Mouse (Mus musculus): ENCODE data around the gene 1700034J05Rik.

DNA sequence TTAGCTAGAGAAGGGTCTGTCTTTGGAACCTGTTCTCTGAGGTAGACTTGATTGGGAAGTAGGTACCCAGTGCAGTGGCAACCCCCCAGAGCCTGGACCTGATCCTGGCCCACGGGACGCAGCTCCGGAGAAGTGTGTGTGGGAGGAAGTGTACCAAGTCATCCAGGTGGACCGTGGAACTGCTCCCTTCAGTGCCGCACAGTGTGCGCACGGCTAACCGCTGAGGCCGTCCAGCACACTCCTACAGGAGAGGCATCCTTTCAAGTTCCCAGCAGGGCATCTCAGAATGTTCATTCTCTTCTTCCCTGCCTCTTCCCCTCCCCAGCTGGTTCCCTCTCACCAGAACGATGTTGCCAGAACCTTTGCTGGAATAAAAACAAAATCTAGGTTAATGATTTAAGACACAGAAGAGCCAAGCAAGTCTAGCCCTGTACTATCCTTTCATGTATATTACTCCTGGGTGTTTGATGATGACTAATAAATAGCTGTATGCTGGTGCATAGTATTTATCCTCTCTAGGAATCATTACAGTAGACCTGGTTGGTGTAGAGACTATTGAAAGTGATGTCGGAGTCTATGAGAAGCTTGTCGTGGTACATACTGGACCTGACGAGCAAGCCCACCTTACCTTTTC, 11.0 kb upstream of the 1700034J05Rik start:
- TF ChIP-seq CTCF (IDR thresholded peaks at IDR 0.05; ENCODE audit: extremely low read depth, insufficient read depth, low read length) = no peak
- no peak for TF ChIP-seq POLR2A (IDR thresholded peaks at IDR 0.05; ENCODE audit: extremely low read depth, insufficient read depth, low read length)
